Mouse (Mus musculus) neural tube, embryonic 12.5 days (tissue): ENCODE results near the gene 6330409D20Rik. TPM values are rescaled to one million over a fixed set of nuclear protein-coding genes. Genes with fewer than 3 reads are reported as not detected.

Source experiments
- ATAC-seq: fragments of 200-750 bp; cut with Nextera tagmentation; 2 replicates; pipeline ENCODE4 v1.8.0; 2017; ENCODE audit warnings: low read depth, mild to moderate bottlenecking, moderate TSS enrichment, moderate library complexity; ENCODE audit not compliant: low FRiP score
- H3K27ac ChIP-seq: fragments of 300-500 bp; sonication (generic); 2 replicates; pipeline ENCODE4 v1.5.1; 2016
- H3K27me3 ChIP-seq: fragments of 300-500 bp; sonication (generic); replicated peaks from 2 replicates; pipeline ENCODE4 v1.6.1; 2016; ENCODE audit warnings: mild to moderate bottlenecking
- H3K36me3 ChIP-seq: fragments of 300-500 bp; sonication (generic); 2 replicates; pipeline ENCODE4 v1.6.1; 2016; ENCODE audit warnings: mild to moderate bottlenecking
- H3K4me1 ChIP-seq: fragments of 300-500 bp; sonication (generic); 2 replicates; pipeline ENCODE4 v1.6.1; 2016
- H3K4me2 ChIP-seq: fragments of 300-500 bp; sonication (generic); replicated peaks from 2 replicates; pipeline ENCODE4 v1.6.1; 2016; ENCODE audit warnings: mild to moderate bottlenecking
- H3K4me3 ChIP-seq: fragments of 300-500 bp; sonication (generic); 2 replicates; pipeline ENCODE4 v1.5.1; 2016
- H3K9ac ChIP-seq: fragments of 300-500 bp; sonication (generic); 2 replicates; pipeline ENCODE4 v1.6.1; 2016; ENCODE audit warnings: mild to moderate bottlenecking
- H3K9me3 ChIP-seq: fragments of 300-500 bp; sonication (generic); 2 replicates; pipeline ENCODE4 v1.6.1; 2016; ENCODE audit warnings: mild to moderate bottlenecking
- WGBS: fragments of 180-500 bp; shearing (Covaris S2); methylation state at CpG from one replicate; pipeline ENCODE4 v1.1.7; 2016; 5-methylcytosine and 5-hydroxymethylcytosine counted together
- polyA plus RNA-seq: library from polyadenylated mRNA; unstranded; fragments of >200 nt; fragmentation: Nextera tagmentation; extraction: Ambion mirVana; gene quantifications from 2 replicates; pipeline ENCODE4 v1.2.1, GENCODE M21; 2016

The 6330409D20Rik gene
- polyA plus RNA-seq, 1 experiment from 2014 or later, result 3.1 TPM

DNA sequence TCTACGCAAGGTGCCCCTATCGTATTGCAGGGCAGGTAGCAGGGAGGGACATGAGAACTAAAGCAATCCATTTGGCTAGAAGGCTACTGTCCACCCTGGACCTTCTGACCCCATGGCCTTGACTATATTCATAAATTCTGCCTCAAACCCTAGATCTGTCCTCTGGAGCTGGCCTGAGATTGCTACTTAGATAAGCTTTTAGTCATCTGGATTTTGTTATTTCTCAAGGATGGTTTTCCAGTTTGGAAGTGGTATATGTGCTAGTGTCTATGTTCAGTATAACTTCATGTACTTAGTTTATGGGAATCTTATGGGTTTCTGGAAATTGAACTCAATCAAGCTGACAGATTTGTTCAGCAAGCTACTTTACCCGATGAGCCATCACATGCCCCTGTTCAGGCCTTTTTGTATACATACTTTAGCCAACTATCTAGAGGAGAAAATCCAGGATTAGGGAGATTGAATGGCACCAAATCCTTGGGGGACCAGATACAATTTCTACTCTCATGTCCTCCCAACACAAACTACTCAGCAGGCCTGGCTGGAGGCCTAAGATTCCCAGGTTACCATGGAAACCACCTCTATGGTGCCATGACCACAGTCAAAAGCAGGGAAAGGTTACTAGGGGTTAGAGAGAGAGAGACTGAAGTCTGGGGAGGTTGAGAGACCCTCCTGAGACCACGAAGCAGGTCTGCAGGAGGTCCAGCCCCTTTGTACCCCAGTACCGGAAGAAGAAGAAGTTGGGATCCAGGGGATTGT is 28.7 kb upstream of the 6330409D20Rik start:
- Histone ChIP-seq H3K4me2 (no peak overlapping the region), H3K27me3 (no peaks in the 10 kb centered on the region), H3K4me1 (0 out of 2 replicates have a peak, but pooled peaks cover 10% of the 10 kb centered on the region), H3K9me3 (no peaks in the 10 kb centered on the region), H3K4me3 (no peak overlapping the region), H3K36me3 (no peaks in the 10 kb centered on the region), H3K9ac (no peak overlapping the region), H3K27ac (no peak overlapping the region)
- WGBS, result 73% methylated on average over 5 of the region's 5 CpGs
- no peak for ATAC-seq

DNA sequence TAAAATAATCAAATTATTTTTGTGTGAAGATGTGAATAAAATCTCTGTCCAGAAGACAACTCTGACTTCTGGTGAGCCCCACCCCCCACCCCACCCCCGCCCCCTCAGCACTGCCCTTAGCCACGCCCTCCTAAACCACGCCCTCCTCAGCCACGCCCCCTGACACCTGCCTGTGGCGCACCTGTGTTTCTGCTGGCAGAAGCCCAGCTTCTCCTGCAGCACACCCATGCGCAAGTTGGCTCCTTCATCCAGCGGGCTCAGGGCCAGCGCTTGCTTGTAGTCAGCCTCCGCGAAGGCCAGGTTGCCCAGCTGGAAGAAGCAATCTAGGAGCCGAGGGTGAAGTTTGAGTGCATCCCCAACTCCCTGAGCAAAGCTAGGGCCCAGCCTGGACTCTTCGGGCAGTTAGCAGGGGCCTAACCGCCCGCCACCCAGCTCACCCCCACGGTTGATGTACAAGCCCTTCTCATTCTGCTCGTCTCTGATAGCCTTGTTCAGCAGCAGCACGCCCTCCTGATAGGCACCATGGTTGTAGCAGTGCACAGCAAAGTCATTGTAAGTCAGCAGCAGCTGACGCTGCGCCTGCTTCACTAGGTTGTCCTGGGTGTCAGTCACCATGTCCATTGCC is 28.0 kb upstream of the 6330409D20Rik start:
- Histone ChIP-seq H3K9me3 (no peaks in the 10 kb centered on the region), H3K27ac (no peak overlapping the region), H3K4me1 (0 out of 2 replicates have a peak, but pooled peaks cover 10% of the 10 kb centered on the region), H3K4me3 (no peak overlapping the region), H3K27me3 (no peaks in the 10 kb centered on the region), H3K9ac (no peak overlapping the region), H3K36me3 (no peaks in the 10 kb centered on the region), H3K4me2 (no peak overlapping the region)
- 55% methylated on average over 19 of the region's 19 CpGs for WGBS
- no peak for ATAC-seq

DNA sequence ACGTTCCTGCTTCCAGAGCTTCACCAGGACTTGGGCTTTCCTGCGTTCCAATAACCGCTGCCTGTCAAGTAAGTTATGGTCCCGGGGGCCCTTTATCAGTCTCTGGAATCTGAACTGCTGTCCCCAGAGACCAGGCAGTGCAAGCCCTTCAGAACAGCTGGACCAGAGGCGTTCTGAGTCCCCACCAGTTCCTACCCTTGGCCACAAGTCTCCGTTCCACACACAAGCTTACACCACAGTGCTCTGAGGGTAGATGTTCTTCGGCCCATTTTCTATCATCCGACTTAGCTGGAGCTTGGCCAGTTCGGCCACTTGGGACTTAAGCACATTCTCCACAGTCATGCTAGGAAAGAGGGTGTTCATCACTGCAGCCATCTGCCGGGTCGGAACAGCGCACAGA is 26.4 kb upstream of the 6330409D20Rik start:
- Histone ChIP-seq H3K9me3 (no peaks in the 10 kb centered on the region), H3K4me3 (no peak overlapping the region), H3K4me1 (0 out of 2 replicates have a peak, but pooled peaks cover 10% of the 10 kb centered on the region), H3K27ac (no peak overlapping the region), H3K27me3 (no peaks in the 10 kb centered on the region), H3K36me3 (peaks cover 11% of the 10 kb centered on the region), H3K9ac (no peak overlapping the region), H3K4me2 (no peak overlapping the region)
- ATAC-seq, result no peak
- WGBS, result 73% methylated on average over 12 of the region's 12 CpGs

DNA sequence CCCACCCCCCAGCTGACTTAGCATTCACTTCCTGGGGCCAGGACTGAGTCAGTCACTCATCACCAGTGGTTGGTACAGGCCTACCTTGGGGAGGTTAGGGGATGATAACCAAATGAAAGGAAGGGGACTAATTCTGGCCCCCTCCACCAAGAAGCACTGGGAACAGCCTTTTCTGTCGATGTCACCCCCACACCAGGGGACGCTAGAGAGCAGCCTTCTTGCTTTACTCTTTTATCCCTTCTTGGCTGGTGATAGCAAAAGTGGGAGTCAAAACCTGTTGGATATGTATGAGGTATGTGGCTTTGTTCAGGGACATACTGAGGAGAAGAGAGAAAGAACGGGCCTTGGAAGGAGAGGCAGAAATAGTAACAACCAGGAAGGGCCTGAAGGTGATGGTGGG is 22.5 kb upstream of the 6330409D20Rik start:
- Histone ChIP-seq H3K36me3 (peaks cover 30% of the 10 kb centered on the region), H3K4me1 (0 out of 2 replicates have a peak, but pooled peaks cover 6% of the 10 kb centered on the region), H3K9ac (no peak overlapping the region), H3K27me3 (no peaks in the 10 kb centered on the region), H3K4me3 (no peak overlapping the region), H3K27ac (no peak overlapping the region), H3K9me3 (no peaks in the 10 kb centered on the region), H3K4me2 (no peak overlapping the region)
- 84% methylated on average over 3 of the region's 3 CpGs for WGBS
- ATAC-seq, result no peak

DNA sequence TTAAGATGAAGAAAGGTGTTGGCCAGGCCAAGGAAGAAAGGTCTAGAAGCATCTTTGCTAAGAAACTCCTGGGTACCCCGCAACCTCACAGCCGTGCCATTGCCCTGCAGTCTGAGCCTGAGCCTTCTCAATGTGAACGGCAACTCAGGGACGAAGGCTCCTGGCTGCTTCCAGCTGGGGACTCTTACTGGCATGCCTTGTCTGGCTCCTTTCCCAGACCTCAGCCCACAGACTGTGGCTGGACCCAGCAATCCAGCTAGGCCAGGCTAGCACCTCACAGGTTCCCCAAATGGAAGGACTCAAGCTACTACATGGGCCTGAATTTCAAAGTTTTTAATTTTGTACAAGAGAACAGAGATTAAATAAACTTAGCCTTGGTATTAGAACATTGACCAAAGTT is 21.0 kb upstream of the 6330409D20Rik start:
- H3K27ac ChIP-seq, result no peak overlapping the region
- H3K4me1 ChIP-seq, result 0 out of 2 replicates have a peak, but pooled peaks cover 2% of the 10 kb centered on the region
- 93% methylated on average over 4 of the region's 4 CpGs for WGBS
- no peak overlapping the region for H3K4me2 ChIP-seq
- no peak for ATAC-seq
- H3K36me3 ChIP-seq, result peaks cover 30% of the 10 kb centered on the region
- no peak overlapping the region for H3K4me3 ChIP-seq
- H3K9ac ChIP-seq, result no peak overlapping the region
- no peaks in the 10 kb centered on the region for H3K9me3 ChIP-seq
- no peaks in the 10 kb centered on the region for H3K27me3 ChIP-seq

DNA sequence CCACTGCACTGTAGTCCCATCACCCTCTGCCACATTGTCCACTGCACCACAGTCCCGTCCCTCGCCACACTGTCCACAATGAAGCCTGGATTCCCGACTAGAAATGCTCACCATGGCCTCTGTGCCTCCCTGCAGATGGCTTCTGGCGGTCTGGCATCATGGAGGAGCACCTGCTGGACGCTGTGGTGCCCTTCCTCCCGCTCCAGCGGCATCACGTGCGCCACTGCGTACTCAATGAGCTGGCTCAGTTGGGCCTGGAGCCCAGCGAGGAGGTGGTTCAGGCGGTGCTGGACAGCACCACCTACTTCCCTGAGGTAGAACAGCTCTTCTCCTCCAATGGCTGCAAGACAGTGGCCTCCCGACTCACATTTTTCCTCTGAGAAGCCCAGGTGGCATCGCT is 20.5 kb upstream of the 6330409D20Rik start:
- no peak overlapping the region for H3K9ac ChIP-seq
- no peak overlapping the region for H3K4me3 ChIP-seq
- 88% methylated on average over 14 of the region's 14 CpGs for WGBS
- no peaks in the 10 kb centered on the region for H3K27me3 ChIP-seq
- no peaks in the 10 kb centered on the region for H3K4me1 ChIP-seq
- peaks cover 30% of the 10 kb centered on the region for H3K36me3 ChIP-seq
- ATAC-seq, result no peak
- H3K9me3 ChIP-seq, result no peaks in the 10 kb centered on the region
- no peak overlapping the region for H3K27ac ChIP-seq
- H3K4me2 ChIP-seq, result no peak overlapping the region

DNA sequence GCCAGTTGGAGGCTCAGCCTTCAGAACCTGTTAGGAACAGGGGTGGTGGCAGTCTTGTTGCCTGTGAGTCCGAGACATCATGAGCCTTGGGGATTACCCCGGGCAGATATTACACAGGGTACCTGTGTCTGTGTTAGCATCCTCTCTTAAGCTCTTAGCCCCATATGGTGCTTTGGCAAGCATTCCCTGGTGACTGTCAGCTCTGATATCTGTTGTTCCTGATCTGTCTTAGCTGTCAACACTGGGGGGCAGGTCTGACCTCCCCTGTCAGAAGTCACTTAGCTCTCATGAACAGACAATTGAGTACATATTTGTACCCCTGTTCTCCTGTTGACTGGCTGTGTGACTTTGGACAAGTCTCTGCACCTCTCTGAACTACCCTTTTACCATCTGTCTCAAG is 18.2 kb upstream of the 6330409D20Rik start:
- 92% methylated on average over 2 of the region's 2 CpGs for WGBS
- Histone ChIP-seq H3K36me3 (peaks cover 43% of the 10 kb centered on the region), H3K27ac (no peak overlapping the region)

DNA sequence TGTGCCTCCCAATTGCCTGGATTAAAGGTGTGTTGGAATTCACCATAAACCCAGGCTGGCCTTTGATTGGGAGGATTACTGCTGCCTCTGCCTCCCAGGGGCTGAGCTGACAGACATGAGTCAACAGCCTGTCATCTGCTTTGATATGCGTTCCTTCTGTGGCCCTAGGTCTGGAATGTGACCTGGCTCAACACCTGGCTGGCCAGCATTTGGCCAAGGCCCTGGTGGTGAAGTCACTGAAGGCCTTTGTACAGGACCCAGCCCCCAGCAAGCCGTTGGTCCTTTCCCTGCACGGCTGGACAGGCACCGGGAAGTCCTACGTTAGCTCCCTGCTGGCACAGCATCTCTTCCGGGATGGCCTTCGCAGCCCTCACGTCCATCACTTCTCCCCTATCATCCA is 17.7 kb upstream of the 6330409D20Rik start:
- no peaks in the 10 kb centered on the region for H3K27me3 ChIP-seq
- peaks cover 45% of the 10 kb centered on the region for H3K36me3 ChIP-seq
- no peak overlapping the region for H3K4me3 ChIP-seq
- no peaks in the 10 kb centered on the region for H3K4me1 ChIP-seq
- no peak overlapping the region for H3K9ac ChIP-seq
- no peak for ATAC-seq
- no peaks in the 10 kb centered on the region for H3K9me3 ChIP-seq
- 86% methylated on average over 8 of the region's 8 CpGs for WGBS
- no peak overlapping the region for H3K27ac ChIP-seq
- no peak overlapping the region for H3K4me2 ChIP-seq

More for the DNA sequence above, 18.2 kb upstream of the 6330409D20Rik start:
- no peak for ATAC-seq
- no peaks in the 10 kb centered on the region for H3K4me1 ChIP-seq
- no peaks in the 10 kb centered on the region for H3K27me3 ChIP-seq
- H3K9me3 ChIP-seq, result no peaks in the 10 kb centered on the region
- H3K9ac ChIP-seq, result 0 out of 2 replicates have a peak overlapping the region, but pooled peaks have one; percentile 1
- no peak overlapping the region for H3K4me2 ChIP-seq
- H3K4me3 ChIP-seq, result no peak overlapping the region

DNA sequence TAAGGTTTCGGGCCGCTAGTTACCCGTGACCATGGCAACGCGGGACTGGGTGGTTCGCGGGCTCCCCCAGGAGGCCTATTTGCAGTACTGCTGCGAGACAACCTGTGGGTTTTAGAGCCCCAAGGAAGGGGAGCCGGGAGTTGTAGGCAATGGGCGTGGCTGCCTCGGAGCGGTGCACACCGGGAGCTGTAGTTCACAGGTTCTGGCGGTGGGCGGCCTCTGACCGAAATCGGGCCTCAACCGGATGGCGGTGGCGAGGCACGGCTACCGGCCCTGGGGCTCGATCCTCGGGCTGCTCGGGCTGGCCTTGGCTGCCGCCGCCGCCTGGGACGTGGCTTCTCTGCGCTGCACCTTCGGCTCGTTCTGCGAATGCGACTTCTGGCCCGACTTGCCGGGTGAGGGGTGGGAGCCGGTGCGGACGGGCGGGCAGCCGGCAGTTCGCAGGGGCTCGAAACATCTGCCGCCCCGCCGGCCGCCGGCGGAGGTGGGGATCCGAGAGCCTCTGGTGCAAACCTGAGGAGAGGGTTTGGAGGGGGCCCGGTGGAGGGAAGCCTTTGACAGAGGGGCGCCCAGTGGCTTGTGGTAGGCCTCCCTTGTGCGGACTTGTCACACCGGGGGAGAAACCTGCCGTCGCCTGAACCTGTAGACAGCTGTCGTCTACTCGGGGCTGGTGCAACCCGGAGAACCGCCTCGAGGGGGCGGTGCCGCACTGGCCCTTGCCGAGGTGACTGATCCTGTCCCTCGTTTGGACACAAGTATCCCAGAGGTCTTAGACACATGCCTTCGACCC is 16.4 kb upstream of the 6330409D20Rik start, which contains the start of gene Tor2a:
Gene Tor2a (plus strand): TSS at position 179 of the 790 bp plus-strand sequence.
- peaks cover 46% of the 10 kb centered on the region for H3K36me3 ChIP-seq

DNA sequence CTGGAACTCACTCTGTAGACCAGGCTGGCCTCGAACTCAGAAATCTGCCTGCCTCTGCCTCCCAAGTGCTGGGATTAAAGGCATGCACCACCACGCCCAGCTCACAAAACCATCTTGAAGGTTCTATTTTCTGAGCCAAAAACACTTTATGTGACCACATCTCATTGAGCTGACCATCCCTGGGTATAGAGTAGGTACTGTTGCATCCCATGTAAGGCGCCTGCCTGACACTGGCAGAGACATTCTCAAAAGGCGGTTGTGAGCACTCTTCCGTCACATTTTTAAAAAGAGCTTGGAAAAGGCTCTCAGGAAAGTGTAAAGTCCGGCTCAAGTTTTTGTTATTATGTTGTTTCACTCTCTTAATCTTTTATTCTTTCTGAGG is 15.8 kb upstream of the 6330409D20Rik start:
- Histone ChIP-seq H3K4me2 (peak overlapping the region; percentile 10; the same call in 1 of the 2 replicates), H3K27me3 (no peaks in the 10 kb centered on the region), H3K4me3 (no peak overlapping the region), H3K4me1 (peaks cover 9% of the 10 kb centered on the region), H3K36me3 (peaks cover 41% of the 10 kb centered on the region), H3K9ac (no peak overlapping the region), H3K9me3 (no peaks in the 10 kb centered on the region), H3K27ac (no peak overlapping the region)
- WGBS, result 37% methylated on average over 6 of the region's 6 CpGs
- peak; percentile 34; the same call in 1 of the 2 replicates for ATAC-seq

More for the DNA sequence above, 16.4 kb upstream of the 6330409D20Rik start, which contains the start of gene Tor2a:
- H3K4me2 ChIP-seq, result peak within 1 kb of the TSS; percentile 61
- peak within 1 kb of the TSS; percentile 90 for H3K9ac ChIP-seq
- peak within 1 kb of the TSS; percentile 69 for H3K4me3 ChIP-seq
- H3K27ac ChIP-seq, result peak within 1 kb of the TSS; percentile 74
- WGBS, result under 1% methylated on average over 66 of the region's 66 CpGs
- H3K9me3 ChIP-seq, result no peaks in the 10 kb centered on the region
- peaks cover 4% of the 10 kb centered on the region for H3K4me1 ChIP-seq
- H3K27me3 ChIP-seq, result no peaks in the 10 kb centered on the region
- peak; percentile 94 for ATAC-seq

DNA sequence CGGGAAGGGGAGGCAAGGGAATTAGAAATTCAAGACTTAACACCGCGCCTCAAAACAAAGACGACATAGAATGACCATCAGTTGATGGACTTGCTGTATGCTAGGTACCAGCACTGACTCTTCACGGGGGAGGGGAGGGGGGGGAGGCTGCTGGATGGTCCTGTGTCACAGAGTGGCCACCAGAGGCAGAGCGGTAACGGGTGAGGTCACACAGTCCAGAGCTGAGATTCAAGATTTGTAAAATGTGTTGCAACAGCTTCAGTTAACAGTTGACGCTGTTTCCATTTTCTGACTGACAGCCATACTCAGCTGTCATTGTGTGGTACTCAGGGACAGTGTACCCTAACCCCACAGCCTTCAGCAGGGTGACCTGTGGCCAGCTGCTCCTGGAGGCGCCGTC is 11.4 kb upstream of the 6330409D20Rik start:
- WGBS, result 64% methylated on average over 10 of the region's 10 CpGs
- no peak overlapping the region for H3K27ac ChIP-seq
- peak overlapping the region; percentile 63 for H3K4me2 ChIP-seq
- peaks cover 46% of the 10 kb centered on the region for H3K36me3 ChIP-seq
- H3K9ac ChIP-seq, result 0 out of 2 replicates have a peak overlapping the region, but pooled peaks have one; percentile 55
- peaks cover 25% of the 10 kb centered on the region for H3K4me1 ChIP-seq
- ATAC-seq, result no peak
- H3K27me3 ChIP-seq, result no peaks in the 10 kb centered on the region
- H3K4me3 ChIP-seq, result no peak overlapping the region
- H3K9me3 ChIP-seq, result no peaks in the 10 kb centered on the region

DNA sequence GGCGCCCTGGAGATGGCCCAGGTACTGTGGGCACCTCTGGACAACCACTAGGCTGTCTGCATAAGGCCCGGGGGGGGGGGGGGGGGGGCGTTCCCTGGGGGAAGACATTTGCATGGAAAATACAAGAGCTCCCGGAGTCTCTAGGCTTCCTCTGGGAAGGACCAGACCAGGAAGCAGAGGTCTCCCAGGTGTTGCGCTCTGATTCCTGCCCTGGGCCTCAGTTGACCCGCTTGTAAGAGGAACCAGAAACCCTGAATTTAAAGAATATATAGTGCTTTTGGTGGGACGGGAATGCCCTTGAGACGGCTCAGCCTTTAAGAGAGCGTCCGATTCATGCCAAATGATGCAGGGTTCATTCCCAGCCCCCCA is 10.8 kb upstream of the 6330409D20Rik start:
- Histone ChIP-seq H3K9ac (peak overlapping the region; percentile 55), H3K27me3 (no peaks in the 10 kb centered on the region), H3K4me3 (peak overlapping the region; percentile 30), H3K27ac (peak overlapping the region; percentile 62), H3K9me3 (no peaks in the 10 kb centered on the region), H3K4me1 (peaks cover 25% of the 10 kb centered on the region), H3K36me3 (peaks cover 51% of the 10 kb centered on the region), H3K4me2 (peak overlapping the region; percentile 63)
- ATAC-seq, result no peak
- 24% methylated on average over 8 of the region's 10 CpGs for WGBS
